Mouse (Mus musculus) MEL (cell line): Measurements from ENCODE around the gene Doxl2. TPM values are rescaled to one million over a fixed set of nuclear protein-coding genes. Genes with fewer than 3 reads are reported as not detected.

Experiments
- DNase-seq: peaks from one replicate; pipeline ENCODE4 v3.0.0; 2011; ENCODE audit warnings: low read depth, low spot score
- H3K27ac ChIP-seq: 2 replicates; pipeline ENCODE4 v1.5.1; 2012; ENCODE audit warnings: low read depth, mild to moderate bottlenecking, control low read depth, low read length, moderate library complexity; ENCODE audit not compliant: control insufficient read depth
- H3K27me3 ChIP-seq, 2 experiments: fragments of 150-350 bp in 1 of 2; sonication (generic) in 1 of 2; 2 replicates each; pipeline ENCODE4 v1.6.1; 2012; ENCODE audit warnings: low read length in 2 of 2, mild to moderate bottlenecking in 2 of 2, improper control_type of control experiment in 1 of 2, moderate library complexity in 1 of 2; ENCODE audit not compliant: insufficient read depth in 2 of 2, control insufficient read depth in 1 of 2
- H3K36me3 ChIP-seq, 2 experiments: 2 replicates each; pipeline ENCODE4 v1.6.1; 2012 to 2014; ENCODE audit warnings: low read length in 2 of 2, improper control_type of control experiment in 1 of 2, inconsistent platforms in 1 of 2, mild to moderate bottlenecking in 1 of 2; ENCODE audit not compliant: insufficient read depth in 2 of 2, control insufficient read depth in 1 of 2
- H3K4me1 ChIP-seq, 2 experiments: fragments of 150-350 bp in 1 of 2; sonication (generic) in 1 of 2; 2 replicates each; pipeline ENCODE4 v1.6.1; 2012; ENCODE audit warnings: low read length in 2 of 2, improper control_type of control experiment in 1 of 2, mild to moderate bottlenecking in 1 of 2; ENCODE audit not compliant: insufficient read depth in 2 of 2, control insufficient read depth in 1 of 2
- H3K4me3 ChIP-seq, 2 experiments: fragments of 150-350 bp in 1 of 2; sonication (generic) in 1 of 2; 2 replicates each; pipeline ENCODE4 v1.5.1; 2012; ENCODE audit warnings: low read depth in 2 of 2, low read length in 2 of 2, mild to moderate bottlenecking in 2 of 2, moderate library complexity in 2 of 2, control low read depth in 1 of 2, improper control_type of control experiment in 1 of 2; ENCODE audit not compliant: control insufficient read depth in 1 of 2, insufficient read depth in 1 of 2
- H3K79me2 ChIP-seq: 2 replicates; pipeline ENCODE4 v1.6.1; 2012; ENCODE audit warnings: mild to moderate bottlenecking, low read length, moderate library complexity; ENCODE audit not compliant: control insufficient read depth, poor library complexity, insufficient read depth
- H3K9ac ChIP-seq: 2 replicates; pipeline ENCODE4 v1.6.1; 2012; ENCODE audit warnings: low read depth, mild to moderate bottlenecking, control low read depth, low read length, moderate library complexity; ENCODE audit not compliant: control insufficient read depth, poor library complexity, severe bottlenecking
- H3K9me3 ChIP-seq: fragments of 150-350 bp; sonication (generic); replicated peaks from 2 replicates; pipeline ENCODE4 v1.6.1; 2012; ENCODE audit warnings: mild to moderate bottlenecking, low read length, improper control_type of control experiment, moderate library complexity; ENCODE audit not compliant: insufficient read depth
- BHLHE40 ChIP-seq: IDR thresholded peaks from 2 replicates; pipeline ENCODE4 v1.6.1; 2012; ENCODE audit warnings: low read depth, mild to moderate bottlenecking, inconsistent platforms, low read length, improper control_type of control experiment, borderline replicate concordance
- CHD2 ChIP-seq: IDR thresholded peaks from 2 replicates; pipeline ENCODE4 v1.6.1; 2011; ENCODE audit warnings: low read length, improper control_type of control experiment
- CTCF ChIP-seq, 3 experiments: IDR thresholded peaks in 2 of 3; conservative IDR thresholded peaks in 1 of 3; 2 replicates each; pipeline ENCODE4 v1.5.1; 2011 to 2012; ENCODE audit warnings: low read length in 3 of 3, low read depth in 2 of 3, mild to moderate bottlenecking in 2 of 3, improper control_type of control experiment in 1 of 3, inconsistent platforms in 1 of 3, mixed read lengths in 1 of 3, moderate library complexity in 1 of 3; ENCODE audit not compliant: control insufficient read depth in 1 of 3, insufficient read depth in 1 of 3, poor library complexity in 1 of 3, severe bottlenecking in 1 of 3
- E2F4 ChIP-seq: IDR thresholded peaks from 2 replicates; pipeline ENCODE4 v1.6.1; 2011; ENCODE audit warnings: low read depth, low read length, improper control_type of control experiment, borderline replicate concordance
- ELF1 ChIP-seq: IDR thresholded peaks from 2 replicates; pipeline ENCODE4 v1.6.1; 2014; ENCODE audit warnings: low read depth, mild to moderate bottlenecking, inconsistent platforms, low read length, improper control_type of control experiment, moderate library complexity
- EP300 ChIP-seq, 2 experiments: IDR thresholded peaks; 2 replicates each; pipeline ENCODE4 v1.6.1; 2011; ENCODE audit warnings: improper control_type of control experiment in 2 of 2, low read length in 2 of 2, low read depth in 1 of 2, mild to moderate bottlenecking in 1 of 2
- GATA1 ChIP-seq: IDR thresholded peaks from 2 replicates; pipeline ENCODE4 v1.6.1; 2011; ENCODE audit warnings: low read depth, low read length, improper control_type of control experiment
- HCFC1 ChIP-seq: IDR thresholded peaks from 2 replicates; pipeline ENCODE4 v1.6.1; 2012; ENCODE audit warnings: low read depth, mild to moderate bottlenecking, inconsistent platforms, low read length, improper control_type of control experiment, moderate library complexity
- JUND ChIP-seq: IDR thresholded peaks from 2 replicates; pipeline ENCODE4 v1.6.1; 2011; ENCODE audit warnings: low read depth, mild to moderate bottlenecking, improper control_type of control experiment, low read length
- MAX ChIP-seq: IDR thresholded peaks from 2 replicates; pipeline ENCODE4 v1.6.1; 2011; ENCODE audit warnings: low read length, improper control_type of control experiment
- MAZ ChIP-seq: IDR thresholded peaks from 2 replicates; pipeline ENCODE4 v1.6.1; 2012; ENCODE audit warnings: low read depth, mild to moderate bottlenecking, inconsistent platforms, low read length, improper control_type of control experiment
- MEF2A ChIP-seq: IDR thresholded peaks from 2 replicates; pipeline ENCODE4 v1.6.1; 2014; ENCODE audit warnings: low read depth, mild to moderate bottlenecking, inconsistent platforms, low read length, improper control_type of control experiment; ENCODE audit not compliant: poor library complexity, insufficient replicate concordance, severe bottlenecking; ENCODE audit errors: extremely low read depth
- MXI1 ChIP-seq: IDR thresholded peaks from 2 replicates; pipeline ENCODE4 v1.6.1; 2011; ENCODE audit warnings: mild to moderate bottlenecking, low read depth, low read length, improper control_type of control experiment
- MYB ChIP-seq: IDR thresholded peaks from 2 replicates; pipeline ENCODE4 v1.6.1; 2011; ENCODE audit warnings: mild to moderate bottlenecking, low read depth, low read length, improper control_type of control experiment
- MYC ChIP-seq: IDR thresholded peaks from 2 replicates; pipeline ENCODE4 v1.6.1; 2011; ENCODE audit warnings: low read depth, mild to moderate bottlenecking, low read length, improper control_type of control experiment, moderate library complexity
- NELFE ChIP-seq: IDR thresholded peaks from 2 replicates; pipeline ENCODE4 v1.6.1; 2011; ENCODE audit warnings: low read depth, low read length, improper control_type of control experiment
- NRF1 ChIP-seq: IDR thresholded peaks from 2 replicates; pipeline ENCODE4 v1.6.1; 2014; ENCODE audit warnings: low read depth, mild to moderate bottlenecking, inconsistent platforms, low read length, improper control_type of control experiment, moderate library complexity; ENCODE audit not compliant: poor library complexity, insufficient read depth, severe bottlenecking
- POLR2A ChIP-seq, 2 experiments: IDR thresholded peaks; 2 replicates each; pipeline ENCODE4 v1.6.1; 2011 to 2012; ENCODE audit warnings: low read length in 2 of 2, mild to moderate bottlenecking in 2 of 2, control low read depth in 1 of 2, improper control_type of control experiment in 1 of 2, low read depth in 1 of 2, moderate library complexity in 1 of 2; ENCODE audit not compliant: control insufficient read depth in 1 of 2, insufficient read depth in 1 of 2, poor library complexity in 1 of 2
- POLR2AphosphoS2 ChIP-seq: IDR thresholded peaks from 2 replicates; pipeline ENCODE4 v1.6.1; 2011; ENCODE audit warnings: low read length, improper control_type of control experiment
- POLR2AphosphoS5 ChIP-seq: IDR thresholded peaks from 2 replicates; pipeline ENCODE4 v1.6.1; 2012; ENCODE audit warnings: low read depth, borderline replicate concordance, mild to moderate bottlenecking, inconsistent platforms, low read length, moderate library complexity, mixed read lengths
- SIN3A ChIP-seq: IDR thresholded peaks from 2 replicates; pipeline ENCODE4 v1.6.1; 2012; ENCODE audit warnings: low read length, improper control_type of control experiment, inconsistent platforms
- TAL1 ChIP-seq: IDR thresholded peaks from 2 replicates; pipeline ENCODE4 v1.6.1; 2012; ENCODE audit warnings: mild to moderate bottlenecking, inconsistent platforms, low read length, moderate library complexity, mixed read lengths
- TBP ChIP-seq: IDR thresholded peaks from 2 replicates; pipeline ENCODE4 v1.8.0; 2011; ENCODE audit warnings: low read depth, low read length, improper control_type of control experiment
- USF1 ChIP-seq: IDR thresholded peaks from 2 replicates; pipeline ENCODE4 v1.6.1; 2014; ENCODE audit warnings: low read depth, mild to moderate bottlenecking, inconsistent platforms, low read length, improper control_type of control experiment, moderate library complexity
- ZC3H11A ChIP-seq: IDR thresholded peaks from 2 replicates; pipeline ENCODE4 v1.6.1; 2012; ENCODE audit warnings: low read depth, mild to moderate bottlenecking, inconsistent platforms, low read length, improper control_type of control experiment
- ZKSCAN1 ChIP-seq: IDR thresholded peaks from 2 replicates; pipeline ENCODE4 v1.6.1; 2012; ENCODE audit warnings: low read depth, mild to moderate bottlenecking, inconsistent platforms, low read length, improper control_type of control experiment, moderate library complexity
- ZMIZ1 ChIP-seq: IDR thresholded peaks from 2 replicates; pipeline ENCODE4 v1.6.1; 2012; ENCODE audit warnings: low read depth, mild to moderate bottlenecking, inconsistent platforms, low read length, improper control_type of control experiment, moderate library complexity
- polyA plus RNA-seq, 2 experiments: library from polyadenylated mRNA; stranded (reverse) in 1 of 2; unstranded in 1 of 2; fragments of >175 nt in 1 of 2; fragments of >200 nt in 1 of 2; gene quantifications; 2 replicates each; pipeline versions ENCODE4 v1.2.1 to v1.2.4; 2012; ENCODE audit warnings: low replicate concordance in 2 of 2, low read depth in 1 of 2; ENCODE audit not compliant: insufficient read length in 2 of 2, insufficient read depth in 1 of 2, missing spikeins in 1 of 2
- total RNA-seq: library from RNA; depleted of rRNA; stranded (reverse); fragments of 300-350 nt; gene quantifications from 2 replicates; pipeline ENCODE4 v1.2.3, GENCODE M21; 2012

Doxl2 gene
- total and polyA plus RNA-seq, 3 experiments = not detected

- TF ChIP-seq NRF1 (no peak), SIN3A (no peak), POLR2AphosphoS5 (no peak), POLR2A (IDR thresholded peaks at IDR 0.05; ENCODE audit: control insufficient read depth in 1 of 2, insufficient read depth in 1 of 2, low read depth in 1 of 2, low read length in 2 of 2, poor library complexity in 1 of 2) (no peak), EP300 (IDR thresholded peaks at IDR 0.05; ENCODE audit: low read depth in 1 of 2, low read length in 2 of 2) (no peak), MAX (no peak), POLR2AphosphoS2 (no peak), ELF1 (no peak), ZC3H11A (no peak), HCFC1 (no peak), TBP (no peak), MYB (no peak), USF1 (no peak), ZKSCAN1 (no peak), ZMIZ1 (no peak), JUND (no peak), GATA1 (no peak)
- no peaks in the 10 kb centered on the region for H3K36me3 ChIP-seq
- no peaks in the 10 kb centered on the region for H3K4me1 ChIP-seq
- no peaks in the 10 kb centered on the region for H3K9me3 ChIP-seq
- H3K4me3 ChIP-seq = no peak overlapping the region
- H3K27ac ChIP-seq = no peak overlapping the region
- H3K79me2 ChIP-seq = no peaks in the 10 kb centered on the region
- no peaks in the 10 kb centered on the region; a peak in 1 of 4 replicates for H3K27me3 ChIP-seq
- no peak for DNase-seq
- H3K9ac ChIP-seq = no peak overlapping the region
These were observed 36.4 kb downstream of the Doxl2 start for GRCm38 (mm10) chr6:49011191-49011590.

GRCm38 (mm10) chr6:49013023-49013422 is 38.3 kb downstream of the Doxl2 start:
- Histone ChIP-seq H3K9ac (no peak overlapping the region), H3K27ac (no peak overlapping the region), H3K9me3 (no peaks in the 10 kb centered on the region), H3K4me1 (no peaks in the 10 kb centered on the region), H3K4me3 (no peak overlapping the region), H3K27me3 (no peaks in the 10 kb centered on the region; a peak in 1 of 4 replicates), H3K79me2 (no peaks in the 10 kb centered on the region), H3K36me3 (no peaks in the 10 kb centered on the region)
- DNase-seq = no peak
- no peak for TF ChIP-seq TAL1
- TF ChIP-seq MXI1 = no peak
- no peak for TF ChIP-seq JUND
- TF ChIP-seq MYC = no peak
- TF ChIP-seq NELFE = no peak
- TF ChIP-seq BHLHE40 = no peak
- TF ChIP-seq ZC3H11A = no peak
- TF ChIP-seq USF1 = no peak
- TF ChIP-seq MEF2A = no peak
- no peak for TF ChIP-seq ZMIZ1
- no peak for TF ChIP-seq CTCF (IDR thresholded peaks at IDR 0.05 in 2 of 3, conservative IDR thresholded peaks at IDR 0.05 in 1 of 3; ENCODE audit: control insufficient read depth in 1 of 3, insufficient read depth in 1 of 3, low read depth in 2 of 3, low read length in 3 of 3, poor library complexity in 1 of 3, severe bottlenecking in 1 of 3)
- TF ChIP-seq MAZ = no peak
- no peak for TF ChIP-seq E2F4
- no peak for TF ChIP-seq CHD2
- no peak for TF ChIP-seq POLR2AphosphoS2
- TF ChIP-seq POLR2A (IDR thresholded peaks at IDR 0.05; ENCODE audit: control insufficient read depth in 1 of 2, insufficient read depth in 1 of 2, low read depth in 1 of 2, low read length in 2 of 2, poor library complexity in 1 of 2) = no peak
